Mouse (Mus musculus) right cerebral cortex, postnatal 25 days (tissue): ENCODE data around the gene Olfr223.
"Not testable (repeated sequence)": the region's sequence is repeated elsewhere in the genome, so short reads cannot be mapped to it uniquely, and the experiment has no call there.

Experiments
- DNase-seq: peaks from one replicate; pipeline ENCODE4 v3.0.0; 2022

The Olfr223 gene

GRCm38 (mm10) chr11:59593189-59593588, at the start of gene Olfr223:
TSS of gene Olfr223 (minus strand) at chr11:59593289.
- DNase-seq, result no peak

GRCm38 (mm10) chr11:59642420-59642819, 49.3 kb upstream of the Olfr223 start:
- DNase-seq, result no peak

GRCm38 (mm10) chr11:59641227-59641626, 48.1 kb upstream of the Olfr223 start:
- no peak for DNase-seq

GRCm38 (mm10) chr11:59639957-59640643, 47.0 kb upstream of the Olfr223 start:
- DNase-seq, result no peak

GRCm38 (mm10) chr11:59636695-59637414, 43.8 kb upstream of the Olfr223 start:
- no peak for DNase-seq

GRCm38 (mm10) chr11:59635821-59636694, 43.0 kb upstream of the Olfr223 start:
- DNase-seq, result no peak

GRCm38 (mm10) chr11:59635251-59635795, 42.2 kb upstream of the Olfr223 start:
- no peak for DNase-seq

GRCm38 (mm10) chr11:59634001-59634660, 41.0 kb upstream of the Olfr223 start:
- no peak for DNase-seq

- no peak for DNase-seq
Measured at GRCm38 (mm10) chr11:59633037-59633436, 39.9 kb upstream of the Olfr223 start.

- DNase-seq, result no peak
Measured at GRCm38 (mm10) chr11:59631980-59632379, 38.9 kb upstream of the Olfr223 start.

GRCm38 (mm10) chr11:59629871-59630270, 36.8 kb upstream of the Olfr223 start:
- DNase-seq, result no peak

- no peak for DNase-seq
Measured at GRCm38 (mm10) chr11:59628177-59628576, 35.1 kb upstream of the Olfr223 start.

GRCm38 (mm10) chr11:59626192-59626591, 33.1 kb upstream of the Olfr223 start:
- DNase-seq, result no peak

GRCm38 (mm10) chr11:59624017-59624630, 31.0 kb upstream of the Olfr223 start:
- DNase-seq, result peak; percentile 48

- no peak for DNase-seq
Measured at GRCm38 (mm10) chr11:59622214-59622613, 29.1 kb upstream of the Olfr223 start.

GRCm38 (mm10) chr11:59616986-59617385, 23.9 kb upstream of the Olfr223 start:
- DNase-seq, result not testable (repeated sequence)

- peak; percentile 23 for DNase-seq
Measured at GRCm38 (mm10) chr11:59614120-59614519, 21.0 kb upstream of the Olfr223 start.

- no peak for DNase-seq
Measured at GRCm38 (mm10) chr11:59611646-59612045, 18.6 kb upstream of the Olfr223 start.

GRCm38 (mm10) chr11:59602287-59602686, 9.2 kb upstream of the Olfr223 start:
- DNase-seq, result no peak

- DNase-seq, result no peak
Measured at GRCm38 (mm10) chr11:59600872-59601271, 7.8 kb upstream of the Olfr223 start.

- DNase-seq, result no peak
Measured at GRCm38 (mm10) chr11:59599211-59599610, 6.1 kb upstream of the Olfr223 start.

GRCm38 (mm10) chr11:59596950-59597349, 3.9 kb upstream of the Olfr223 start:
- no peak for DNase-seq
